Mouse (Mus musculus) testis, postnatal 10 days (tissue): Measurements from ENCODE around the gene Cenph.
"Not testable (repeated sequence)": the region's sequence is repeated elsewhere in the genome, so short reads cannot be mapped to it uniquely, and the experiment has no call there.

ENCODE experiments used
- DNase-seq: peaks from one replicate; pipeline ENCODE4 v3.0.0; 2021; ENCODE audit warnings: low spot score

The Cenph gene

GRCm38 (mm10) chr13:100775252-100776055, at the start of gene Cenph:
Cenph (minus strand) TSS chr13:100775899.
- peak; percentile 91 for DNase-seq

- no peak for DNase-seq
Observed at GRCm38 (mm10) chr13:100824916-100825315, 49.2 kb upstream of the Cenph start.

- no peak for DNase-seq
Observed at GRCm38 (mm10) chr13:100824306-100824705, 48.6 kb upstream of the Cenph start.

GRCm38 (mm10) chr13:100823863-100824262, 48.2 kb upstream of the Cenph start:
- no peak for DNase-seq

GRCm38 (mm10) chr13:100814451-100814850, 38.8 kb upstream of the Cenph start:
- no peak for DNase-seq

GRCm38 (mm10) chr13:100805776-100806175, 30.1 kb upstream of the Cenph start:
- DNase-seq = no peak

GRCm38 (mm10) chr13:100797171-100797570, 21.5 kb upstream of the Cenph start:
- no peak for DNase-seq

- no peak for DNase-seq
Observed at GRCm38 (mm10) chr13:100789083-100789482, 13.4 kb upstream of the Cenph start.

- DNase-seq = not testable (repeated sequence)
Observed at GRCm38 (mm10) chr13:100788057-100788456, 12.4 kb upstream of the Cenph start.

GRCm38 (mm10) chr13:100787316-100788010, 11.8 kb upstream of the Cenph start:
- no peak for DNase-seq

GRCm38 (mm10) chr13:100786414-100786867, 10.7 kb upstream of the Cenph start, which contains the start of gene Ccnb1:
Ccnb1 (minus strand) TSS chr13:100786570.
- DNase-seq = peak; percentile 94

- no peak for DNase-seq
Observed at GRCm38 (mm10) chr13:100785806-100786413, 10.2 kb upstream of the Cenph start.

GRCm38 (mm10) chr13:100777491-100777890, 1.8 kb upstream of the Cenph start:
- DNase-seq = no peak

- DNase-seq = no peak
Observed at GRCm38 (mm10) chr13:100776710-100777109, 1.0 kb upstream of the Cenph start.

- no peak for DNase-seq
Observed at GRCm38 (mm10) chr13:100776056-100776419, 339 bp upstream of the Cenph start.

GRCm38 (mm10) chr13:100774704-100775103, 995 bp downstream of the Cenph start:
- no peak for DNase-seq

- DNase-seq = no peak
Observed at GRCm38 (mm10) chr13:100755329-100755728, 20.4 kb downstream of the Cenph start.

GRCm38 (mm10) chr13:100754186-100754585, 21.5 kb downstream of the Cenph start:
- DNase-seq = no peak

GRCm38 (mm10) chr13:100753011-100753410, 22.7 kb downstream of the Cenph start:
- no peak for DNase-seq

- DNase-seq = no peak
Observed at GRCm38 (mm10) chr13:100752529-100752928, 23.2 kb downstream of the Cenph start.

GRCm38 (mm10) chr13:100751402-100751801, 24.3 kb downstream of the Cenph start:
- no peak for DNase-seq

GRCm38 (mm10) chr13:100750799-100751198, 24.9 kb downstream of the Cenph start:
- DNase-seq = no peak

GRCm38 (mm10) chr13:100748638-100749037, 27.1 kb downstream of the Cenph start:
- no peak for DNase-seq
